Mouse (Mus musculus): ENCODE measurements around the gene Plcb1. TPM values are rescaled to one million over a fixed set of nuclear protein-coding genes. Genes with fewer than 3 reads are reported as not detected.

The Plcb1 gene
- polyA plus RNA-seq, 1 experiment from 2014 or later = 7.0 TPM

- no peaks in the 10 kb centered on the region for H3K9me3 ChIP-seq (replicated peaks; ENCODE audit: control insufficient read depth, low read length)
- 72% methylated on average over 4 of the region's 4 CpGs for WGBS
- H3K27me3 ChIP-seq (ENCODE audit: control insufficient read depth, insufficient read depth, low read length) = no peaks in the 10 kb centered on the region
- no peak overlapping the region for H3K9ac ChIP-seq (replicated peaks; ENCODE audit: low read length)
- DNase-seq (ENCODE audit: low spot score) (no peak), ATAC-seq (replicated peaks; ENCODE audit: insufficient number of reproducible peaks, low FRiP score, low TSS enrichment, low read depth) (no peak)
- no peaks in the 10 kb centered on the region for H3K36me3 ChIP-seq (replicated peaks; ENCODE audit: control insufficient read depth, insufficient read depth, low read depth, low read length)
- H3K4me2 ChIP-seq (ENCODE audit: low read depth, low read length) = no peak overlapping the region
- no peak overlapping the region for H3K27ac ChIP-seq (replicated peaks; ENCODE audit: low read depth, low read length)
- H3K4me1 ChIP-seq (ENCODE audit: control insufficient read depth, insufficient read depth, low read length) = no peaks in the 10 kb centered on the region
- no peak overlapping the region for H3K4me3 ChIP-seq (ENCODE audit: low read depth, low read length)
Measured at GRCm38 (mm10) chr2:135243764-135244163, 457.9 kb downstream of the Plcb1 start.

GRCm38 (mm10) chr2:135249925-135250324 is 464.1 kb downstream of the Plcb1 start:
- no peaks in the 10 kb centered on the region for H3K4me1 ChIP-seq (ENCODE audit: control insufficient read depth, insufficient read depth, low read length)
- DNase-seq (ENCODE audit: low spot score) (no peak), ATAC-seq (replicated peaks; ENCODE audit: insufficient number of reproducible peaks, low FRiP score, low TSS enrichment, low read depth) (no peak)
- no peaks in the 10 kb centered on the region for H3K36me3 ChIP-seq (replicated peaks; ENCODE audit: control insufficient read depth, insufficient read depth, low read depth, low read length)
- 91% methylated on average over 2 of the region's 2 CpGs for WGBS
- H3K9me3 ChIP-seq (replicated peaks; ENCODE audit: control insufficient read depth, low read length) = no peaks in the 10 kb centered on the region
- H3K9ac ChIP-seq (replicated peaks; ENCODE audit: low read length) = no peak overlapping the region
- no peak overlapping the region for H3K4me2 ChIP-seq (ENCODE audit: low read depth, low read length)
- no peak overlapping the region for H3K27ac ChIP-seq (replicated peaks; ENCODE audit: low read depth, low read length)
- H3K27me3 ChIP-seq (ENCODE audit: control insufficient read depth, insufficient read depth, low read length) = no peaks in the 10 kb centered on the region
- H3K4me3 ChIP-seq (ENCODE audit: low read depth, low read length) = no peak overlapping the region

- Histone ChIP-seq H3K9ac (replicated peaks; ENCODE audit: low read length) (no peak overlapping the region), H3K36me3 (replicated peaks; ENCODE audit: control insufficient read depth, insufficient read depth, low read depth, low read length) (no peaks in the 10 kb centered on the region), H3K4me2 (ENCODE audit: low read depth, low read length) (no peak overlapping the region), H3K27me3 (ENCODE audit: control insufficient read depth, insufficient read depth, low read length) (no peaks in the 10 kb centered on the region), H3K9me3 (replicated peaks; ENCODE audit: control insufficient read depth, low read length) (no peaks in the 10 kb centered on the region), H3K27ac (replicated peaks; ENCODE audit: low read depth, low read length) (no peak overlapping the region), H3K4me1 (ENCODE audit: control insufficient read depth, insufficient read depth, low read length) (no peaks in the 10 kb centered on the region), H3K4me3 (ENCODE audit: low read depth, low read length) (no peak overlapping the region)
- DNase-seq (ENCODE audit: low spot score) (no peak), ATAC-seq (replicated peaks; ENCODE audit: insufficient number of reproducible peaks, low FRiP score, low TSS enrichment, low read depth) (no peak)
- WGBS = 92% methylated on average over 3 of the region's 3 CpGs
Measured at GRCm38 (mm10) chr2:135251821-135252315, 466.0 kb downstream of the Plcb1 start.

GRCm38 (mm10) chr2:135259136-135259535 is 473.3 kb downstream of the Plcb1 start:
- WGBS = 78% methylated on average over 3 of the region's 3 CpGs
- no peaks in the 10 kb centered on the region for H3K4me1 ChIP-seq (ENCODE audit: control insufficient read depth, insufficient read depth, low read length)
- H3K4me2 ChIP-seq (ENCODE audit: low read depth, low read length) = no peak overlapping the region
- no peaks in the 10 kb centered on the region for H3K9me3 ChIP-seq (replicated peaks; ENCODE audit: control insufficient read depth, low read length)
- H3K27me3 ChIP-seq (ENCODE audit: control insufficient read depth, insufficient read depth, low read length) = no peaks in the 10 kb centered on the region
- H3K9ac ChIP-seq (replicated peaks; ENCODE audit: low read length) = no peak overlapping the region
- DNase-seq (ENCODE audit: low spot score) (peak; percentile 56), ATAC-seq (replicated peaks; ENCODE audit: insufficient number of reproducible peaks, low FRiP score, low TSS enrichment, low read depth) (no peak)
- no peak overlapping the region for H3K4me3 ChIP-seq (ENCODE audit: low read depth, low read length)
- H3K27ac ChIP-seq (replicated peaks; ENCODE audit: low read depth, low read length) = no peak overlapping the region
- H3K36me3 ChIP-seq (replicated peaks; ENCODE audit: control insufficient read depth, insufficient read depth, low read depth, low read length) = no peaks in the 10 kb centered on the region

- no peaks in the 10 kb centered on the region for H3K27me3 ChIP-seq (ENCODE audit: control insufficient read depth, insufficient read depth, low read length)
- no peaks in the 10 kb centered on the region for H3K4me1 ChIP-seq (ENCODE audit: control insufficient read depth, insufficient read depth, low read length)
- H3K9me3 ChIP-seq (replicated peaks; ENCODE audit: control insufficient read depth, low read length) = no peaks in the 10 kb centered on the region
- H3K36me3 ChIP-seq (replicated peaks; ENCODE audit: control insufficient read depth, insufficient read depth, low read depth, low read length) = no peaks in the 10 kb centered on the region
- no peak overlapping the region for H3K9ac ChIP-seq (replicated peaks; ENCODE audit: low read length)
- WGBS = 81% methylated on average over 2 of the region's 2 CpGs
- H3K4me3 ChIP-seq (ENCODE audit: low read depth, low read length) = no peak overlapping the region
- DNase-seq (ENCODE audit: low spot score) (no peak), ATAC-seq (replicated peaks; ENCODE audit: insufficient number of reproducible peaks, low FRiP score, low TSS enrichment, low read depth) (no peak)
- H3K4me2 ChIP-seq (ENCODE audit: low read depth, low read length) = no peak overlapping the region
- no peak overlapping the region for H3K27ac ChIP-seq (replicated peaks; ENCODE audit: low read depth, low read length)
Measured at GRCm38 (mm10) chr2:135263943-135264342, 478.1 kb downstream of the Plcb1 start.

GRCm38 (mm10) chr2:135274949-135275348 is 489.1 kb downstream of the Plcb1 start:
- H3K4me3 ChIP-seq (ENCODE audit: low read depth, low read length) = no peak overlapping the region
- H3K9ac ChIP-seq (replicated peaks; ENCODE audit: low read length) = no peak overlapping the region
- DNase-seq (ENCODE audit: low spot score) (no peak), ATAC-seq (replicated peaks; ENCODE audit: insufficient number of reproducible peaks, low FRiP score, low TSS enrichment, low read depth) (no peak)
- H3K9me3 ChIP-seq (replicated peaks; ENCODE audit: control insufficient read depth, low read length) = no peaks in the 10 kb centered on the region
- whole genome bisulfite sequencing = 72% methylated on average over 5 of the region's 5 CpGs
- H3K36me3 ChIP-seq (replicated peaks; ENCODE audit: control insufficient read depth, insufficient read depth, low read depth, low read length) = no peaks in the 10 kb centered on the region
- H3K4me2 ChIP-seq (ENCODE audit: low read depth, low read length) = no peak overlapping the region
- no peak overlapping the region for H3K27ac ChIP-seq (replicated peaks; ENCODE audit: low read depth, low read length)
- no peaks in the 10 kb centered on the region for H3K4me1 ChIP-seq (ENCODE audit: control insufficient read depth, insufficient read depth, low read length)
- no peaks in the 10 kb centered on the region for H3K27me3 ChIP-seq (ENCODE audit: control insufficient read depth, insufficient read depth, low read length)

- ATAC-seq (replicated peaks; ENCODE audit: insufficient number of reproducible peaks, low FRiP score, low TSS enrichment, low read depth) = no peak
- Histone ChIP-seq H3K36me3 (replicated peaks; ENCODE audit: control insufficient read depth, insufficient read depth, low read depth, low read length) (no peaks in the 10 kb centered on the region), H3K9me3 (replicated peaks; ENCODE audit: control insufficient read depth, low read length) (no peaks in the 10 kb centered on the region), H3K4me1 (ENCODE audit: control insufficient read depth, insufficient read depth, low read length) (no peaks in the 10 kb centered on the region), H3K4me3 (ENCODE audit: low read depth, low read length) (no peak overlapping the region), H3K9ac (replicated peaks; ENCODE audit: low read length) (no peak overlapping the region), H3K4me2 (ENCODE audit: low read depth, low read length) (no peak overlapping the region), H3K27me3 (ENCODE audit: control insufficient read depth, insufficient read depth, low read length) (no peaks in the 10 kb centered on the region), H3K27ac (replicated peaks; ENCODE audit: low read depth, low read length) (no peak overlapping the region)
- DNase-seq (ENCODE audit: low spot score) = no peak
- WGBS = 63% methylated on average over 3 of the region's 3 CpGs
Measured at GRCm38 (mm10) chr2:135278506-135278905, 492.6 kb downstream of the Plcb1 start.

GRCm38 (mm10) chr2:135279026-135279425 is 493.2 kb downstream of the Plcb1 start:
- Histone ChIP-seq H3K9ac (replicated peaks; ENCODE audit: low read length) (no peak overlapping the region), H3K4me3 (ENCODE audit: low read depth, low read length) (no peak overlapping the region), H3K4me2 (ENCODE audit: low read depth, low read length) (no peak overlapping the region), H3K27ac (replicated peaks; ENCODE audit: low read depth, low read length) (no peak overlapping the region), H3K9me3 (replicated peaks; ENCODE audit: control insufficient read depth, low read length) (no peaks in the 10 kb centered on the region), H3K36me3 (replicated peaks; ENCODE audit: control insufficient read depth, insufficient read depth, low read depth, low read length) (no peaks in the 10 kb centered on the region), H3K4me1 (ENCODE audit: control insufficient read depth, insufficient read depth, low read length) (no peaks in the 10 kb centered on the region), H3K27me3 (ENCODE audit: control insufficient read depth, insufficient read depth, low read length) (no peaks in the 10 kb centered on the region)
- ATAC-seq (replicated peaks; ENCODE audit: insufficient number of reproducible peaks, low FRiP score, low TSS enrichment, low read depth) (no peak), DNase-seq (ENCODE audit: low spot score) (no peak)
- WGBS = 84% methylated on average over 6 of the region's 6 CpGs
